Mouse (Mus musculus): ENCODE data around the gene Crybg3. TPM values are rescaled to one million over a fixed set of nuclear protein-coding genes. Genes with fewer than 3 reads are reported as not detected.
A peak's percentile ranks its signal among the peaks of the same experiment; 100 is the strongest.

Crybg3 gene
- polyA plus RNA-seq, 1 experiment from 2014 or later, result 2.0 TPM

DNA sequence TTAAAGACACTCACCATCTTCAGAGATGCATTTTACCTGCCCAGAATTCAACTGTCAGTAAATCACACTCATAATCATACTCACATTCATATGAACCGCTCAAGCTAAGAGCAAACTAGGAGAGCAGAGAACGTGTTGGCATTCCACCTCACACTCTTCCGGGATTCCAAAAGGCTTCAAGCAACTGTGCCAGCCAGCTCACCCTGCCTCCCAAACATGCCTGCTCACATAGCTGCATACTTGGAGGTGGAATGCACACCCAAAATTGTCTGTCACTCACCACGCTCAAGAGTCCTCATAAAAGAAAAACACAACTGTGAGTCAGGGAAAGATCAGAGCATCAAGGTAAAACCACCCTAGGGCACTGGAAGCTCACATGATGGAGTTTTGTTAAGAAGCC is 34.3 kb downstream of the Crybg3 start:
- Histone ChIP-seq H3K4me3 (replicated peaks; ENCODE audit: low read length) (no peak overlapping the region), H3K9ac (replicated peaks; ENCODE audit: low read depth, low read length) (no peak overlapping the region)

DNA sequence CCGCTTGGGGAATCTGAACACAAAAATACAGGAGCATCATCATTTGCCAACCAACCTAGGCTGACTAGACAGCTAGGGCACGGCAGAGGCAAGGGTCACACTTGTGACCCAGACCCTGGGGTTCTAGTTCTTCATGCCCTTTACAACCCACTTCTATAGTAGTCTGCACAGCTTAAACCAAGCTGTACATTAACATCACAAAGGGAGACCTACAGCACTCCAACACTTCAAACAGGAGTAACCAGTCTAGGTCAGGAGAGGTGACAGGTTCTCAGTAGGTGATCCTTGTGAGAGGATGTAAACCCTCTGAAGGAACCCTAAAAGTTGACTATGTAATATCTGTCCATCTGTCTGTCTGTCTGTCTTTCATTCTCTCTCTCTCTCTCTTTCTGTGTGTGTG is 35.1 kb downstream of the Crybg3 start:
- Histone ChIP-seq H3K4me3 (replicated peaks; ENCODE audit: low read length) (no peak overlapping the region), H3K27ac (ENCODE audit: low read length) (no peak overlapping the region), H3K36me3 (ENCODE audit: control insufficient read depth, insufficient read depth) (no peaks in the 10 kb centered on the region), H3K4me2 (ENCODE audit: low read length) (no peak overlapping the region), H3K4me1 (replicated peaks; ENCODE audit: control insufficient read depth, insufficient read depth, low read length) (peaks cover 2% of the 10 kb centered on the region; the same call in 1 of the 2 replicates), H3K27me3 (replicated peaks; ENCODE audit: control insufficient read depth, insufficient read depth, low read length) (no peaks in the 10 kb centered on the region), H3K9ac (replicated peaks; ENCODE audit: low read depth, low read length) (no peak overlapping the region), H3K9me3 (ENCODE audit: control insufficient read depth, low read length) (no peaks in the 10 kb centered on the region)
- WGBS, result 81% methylated on average over 2 of the region's 2 CpGs
- no peak for ATAC-seq

More for the DNA sequence above, 34.3 kb downstream of the Crybg3 start:
- Histone ChIP-seq H3K9me3 (ENCODE audit: control insufficient read depth, low read length) (no peaks in the 10 kb centered on the region), H3K27me3 (replicated peaks; ENCODE audit: control insufficient read depth, insufficient read depth, low read length) (no peaks in the 10 kb centered on the region), H3K36me3 (ENCODE audit: control insufficient read depth, insufficient read depth) (no peaks in the 10 kb centered on the region), H3K4me2 (ENCODE audit: low read length) (no peak overlapping the region), H3K27ac (ENCODE audit: low read length) (no peak overlapping the region), H3K4me1 (replicated peaks; ENCODE audit: control insufficient read depth, insufficient read depth, low read length) (peaks cover 2% of the 10 kb centered on the region; the same call in 1 of the 2 replicates)
- WGBS, result 84% methylated on average over 4 of the region's 4 CpGs
- no peak for ATAC-seq

DNA sequence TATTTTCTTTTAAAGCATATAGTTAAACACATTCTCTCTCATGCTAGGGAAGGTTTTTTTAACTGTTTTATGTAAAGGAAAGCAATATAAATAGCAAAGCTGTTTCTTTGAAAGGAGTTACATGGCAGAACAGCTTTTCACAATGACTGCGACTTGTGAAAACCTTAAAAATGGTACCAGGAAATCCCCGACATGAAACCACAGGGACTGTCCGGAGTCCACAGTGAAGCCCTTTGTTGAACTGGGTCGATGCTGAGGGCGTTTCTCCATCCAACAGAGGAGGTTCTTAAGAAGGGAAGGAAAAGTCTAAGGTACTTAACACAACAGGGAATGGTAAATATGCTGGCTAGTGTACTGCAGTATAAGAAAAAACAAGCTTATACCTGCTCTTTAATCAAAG is 36.8 kb downstream of the Crybg3 start:
- no peak for ATAC-seq
- Histone ChIP-seq H3K27me3 (replicated peaks; ENCODE audit: control insufficient read depth, insufficient read depth, low read length) (no peaks in the 10 kb centered on the region), H3K4me3 (replicated peaks; ENCODE audit: low read length) (no peak overlapping the region), H3K4me1 (replicated peaks; ENCODE audit: control insufficient read depth, insufficient read depth, low read length) (peaks cover 2% of the 10 kb centered on the region; the same call in 1 of the 2 replicates), H3K27ac (ENCODE audit: low read length) (no peak overlapping the region), H3K9ac (replicated peaks; ENCODE audit: low read depth, low read length) (no peak overlapping the region), H3K4me2 (ENCODE audit: low read length) (no peak overlapping the region), H3K36me3 (ENCODE audit: control insufficient read depth, insufficient read depth) (no peaks in the 10 kb centered on the region), H3K9me3 (ENCODE audit: control insufficient read depth, low read length) (no peaks in the 10 kb centered on the region)
- 79% methylated on average over 5 of the region's 5 CpGs for WGBS

DNA sequence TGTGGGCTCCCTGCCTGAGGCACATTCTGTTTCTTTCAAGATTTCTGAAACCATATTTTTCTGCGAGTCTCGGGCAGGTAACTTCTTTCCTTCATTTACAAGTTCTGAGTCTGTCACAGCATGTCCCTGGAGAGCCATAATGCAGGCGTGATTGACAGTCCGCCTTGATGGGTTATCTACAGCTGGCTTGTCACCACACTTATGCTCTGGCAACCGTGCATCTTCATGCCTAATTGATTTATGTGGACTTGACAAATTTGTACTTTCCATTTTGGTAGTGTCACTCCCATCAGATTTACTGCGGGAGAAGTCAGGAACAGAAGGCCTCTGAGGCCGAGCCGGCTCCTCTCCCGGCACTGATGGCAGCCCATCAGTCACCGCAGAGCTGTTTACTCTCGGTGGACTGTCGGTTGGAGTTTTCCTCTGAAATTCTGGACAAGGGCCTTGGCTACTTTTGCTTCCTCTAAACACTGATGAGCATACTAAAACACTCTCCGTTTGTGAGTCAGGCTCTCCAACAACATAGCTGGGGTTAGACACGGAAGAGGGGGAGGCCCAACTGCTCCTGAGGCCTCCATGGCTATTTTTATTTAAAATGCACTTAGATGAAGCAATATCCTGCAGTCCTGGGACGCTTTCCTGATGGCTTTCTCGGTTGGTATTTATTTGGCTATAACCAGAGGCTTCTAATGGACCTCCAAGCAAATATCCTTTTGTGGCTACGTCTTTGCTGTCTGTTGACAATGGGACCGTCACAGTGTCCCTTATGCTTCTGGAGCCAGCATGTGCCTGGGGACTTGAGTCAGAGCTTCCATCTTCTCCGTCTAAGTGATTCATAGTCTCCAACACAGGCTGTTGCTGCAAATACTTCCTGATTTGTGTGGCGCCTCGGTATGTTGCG is 41.2 kb downstream of the Crybg3 start:
- H3K9ac ChIP-seq (replicated peaks; ENCODE audit: low read depth, low read length), result no peak overlapping the region
- H3K4me1 ChIP-seq (replicated peaks; ENCODE audit: control insufficient read depth, insufficient read depth, low read length), result no peaks in the 10 kb centered on the region
- H3K27ac ChIP-seq (ENCODE audit: low read length), result no peak overlapping the region
- H3K9me3 ChIP-seq (ENCODE audit: control insufficient read depth, low read length), result no peaks in the 10 kb centered on the region
- H3K4me2 ChIP-seq (ENCODE audit: low read length), result no peak overlapping the region
- H3K27me3 ChIP-seq (replicated peaks; ENCODE audit: control insufficient read depth, insufficient read depth, low read length), result no peaks in the 10 kb centered on the region
- H3K36me3 ChIP-seq (ENCODE audit: control insufficient read depth, insufficient read depth), result no peaks in the 10 kb centered on the region
- 91% methylated on average over 22 of the region's 22 CpGs for WGBS
- no peak for ATAC-seq
- H3K4me3 ChIP-seq (replicated peaks; ENCODE audit: low read length), result no peak overlapping the region

DNA sequence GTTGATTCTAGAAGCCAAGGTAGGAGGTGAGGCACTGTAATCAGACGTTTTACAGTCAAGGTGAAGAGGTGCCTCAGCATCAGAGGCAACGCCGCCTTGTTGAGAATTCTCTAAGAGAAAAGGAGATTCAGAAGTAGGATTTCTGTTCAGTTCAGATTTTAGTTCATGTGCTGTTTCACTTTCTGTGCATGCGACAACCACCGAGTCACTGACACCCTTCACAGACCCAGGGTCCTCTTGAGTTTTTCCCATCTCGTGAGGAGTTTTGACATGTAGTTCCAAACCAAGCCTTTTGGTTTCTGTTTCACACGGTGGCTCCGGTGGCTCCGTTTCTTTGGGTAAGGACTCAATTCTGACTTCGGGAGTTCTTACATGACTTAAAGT is 41.9 kb downstream of the Crybg3 start:
- H3K36me3 ChIP-seq (ENCODE audit: control insufficient read depth, insufficient read depth), result no peaks in the 10 kb centered on the region
- no peak overlapping the region for H3K9ac ChIP-seq (replicated peaks; ENCODE audit: low read depth, low read length)
- WGBS, result 95% methylated on average over 10 of the region's 10 CpGs
- H3K4me1 ChIP-seq (replicated peaks; ENCODE audit: control insufficient read depth, insufficient read depth, low read length), result no peaks in the 10 kb centered on the region
- ATAC-seq, result no peak
- H3K4me2 ChIP-seq (ENCODE audit: low read length), result no peak overlapping the region
- no peak overlapping the region for H3K4me3 ChIP-seq (replicated peaks; ENCODE audit: low read length)
- H3K27me3 ChIP-seq (replicated peaks; ENCODE audit: control insufficient read depth, insufficient read depth, low read length), result no peaks in the 10 kb centered on the region
- no peaks in the 10 kb centered on the region for H3K9me3 ChIP-seq (ENCODE audit: control insufficient read depth, low read length)
- H3K27ac ChIP-seq (ENCODE audit: low read length), result no peak overlapping the region

DNA sequence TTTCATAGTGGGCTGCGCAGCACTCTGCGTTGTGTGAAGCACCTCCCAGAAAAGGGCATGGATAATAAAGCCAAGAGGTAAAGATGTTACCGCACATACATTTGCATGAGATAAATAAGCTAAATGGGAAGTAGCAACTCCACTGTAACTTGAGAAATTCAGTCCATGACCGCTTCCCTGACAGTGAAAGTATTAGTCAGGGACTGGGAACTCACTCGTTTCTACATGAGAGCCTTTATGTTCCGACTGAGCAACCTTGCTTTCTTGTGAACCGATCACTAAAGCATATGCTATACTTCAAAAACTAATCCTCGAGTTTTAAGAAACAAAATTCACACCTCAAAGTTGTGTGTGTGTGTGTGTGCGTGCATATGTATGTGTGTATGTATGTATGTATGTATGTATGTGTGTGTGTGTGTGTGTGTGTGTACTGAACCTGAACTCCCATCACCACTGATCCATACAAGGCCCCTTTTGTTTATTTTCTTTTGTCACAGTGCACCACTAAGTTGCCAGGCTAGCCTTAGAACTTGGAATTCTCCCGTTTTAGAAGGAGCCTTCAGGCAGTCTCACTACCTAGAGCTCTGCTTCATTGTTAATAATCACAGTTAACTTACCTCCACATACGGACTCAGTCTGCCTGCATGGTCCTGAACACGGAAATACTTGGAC is 47.2 kb downstream of the Crybg3 start:
- WGBS, result 87% methylated on average over 12 of the region's 12 CpGs
- H3K27me3 ChIP-seq (replicated peaks; ENCODE audit: control insufficient read depth, insufficient read depth, low read length), result no peaks in the 10 kb centered on the region
- peaks cover 1% of the 10 kb centered on the region; the same call in 1 of the 2 replicates for H3K4me1 ChIP-seq (replicated peaks; ENCODE audit: control insufficient read depth, insufficient read depth, low read length)
- ATAC-seq, result no peak
- H3K27ac ChIP-seq (ENCODE audit: low read length), result no peak overlapping the region
- H3K4me2 ChIP-seq (ENCODE audit: low read length), result no peak overlapping the region
- no peaks in the 10 kb centered on the region for H3K36me3 ChIP-seq (ENCODE audit: control insufficient read depth, insufficient read depth)
- H3K4me3 ChIP-seq (replicated peaks; ENCODE audit: low read length), result no peak overlapping the region
- no peaks in the 10 kb centered on the region for H3K9me3 ChIP-seq (ENCODE audit: control insufficient read depth, low read length)
- H3K9ac ChIP-seq (replicated peaks; ENCODE audit: low read depth, low read length), result no peak overlapping the region

DNA sequence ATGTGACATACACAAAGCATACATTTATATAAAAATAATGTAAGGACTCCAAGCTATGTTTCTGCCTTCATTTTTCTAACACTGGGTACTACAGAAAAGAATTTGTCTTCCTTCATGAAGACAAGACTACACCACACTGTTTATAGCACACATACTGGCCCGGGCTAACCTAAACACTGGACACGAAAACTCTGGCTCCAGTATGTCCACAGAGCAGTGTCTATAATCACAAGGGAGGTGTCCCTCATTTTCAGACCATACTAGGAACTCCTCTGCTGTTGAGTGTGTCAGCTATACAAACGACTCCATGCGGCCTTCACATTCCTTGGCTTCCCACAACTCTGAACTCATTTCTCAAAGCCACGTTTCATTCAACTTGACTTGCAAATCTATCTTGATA is 49.3 kb downstream of the Crybg3 start:
- Histone ChIP-seq H3K36me3 (ENCODE audit: control insufficient read depth, insufficient read depth) (no peaks in the 10 kb centered on the region), H3K9me3 (ENCODE audit: control insufficient read depth, low read length) (no peaks in the 10 kb centered on the region), H3K4me2 (ENCODE audit: low read length) (no peak overlapping the region), H3K4me3 (replicated peaks; ENCODE audit: low read length) (no peak overlapping the region), H3K9ac (replicated peaks; ENCODE audit: low read depth, low read length) (no peak overlapping the region), H3K27ac (ENCODE audit: low read length) (no peak overlapping the region), H3K27me3 (replicated peaks; ENCODE audit: control insufficient read depth, insufficient read depth, low read length) (no peaks in the 10 kb centered on the region), H3K4me1 (replicated peaks; ENCODE audit: control insufficient read depth, insufficient read depth, low read length) (peaks cover 17% of the 10 kb centered on the region)
- 91% methylated on average over 5 of the region's 5 CpGs for WGBS
- ATAC-seq, result no peak

DNA sequence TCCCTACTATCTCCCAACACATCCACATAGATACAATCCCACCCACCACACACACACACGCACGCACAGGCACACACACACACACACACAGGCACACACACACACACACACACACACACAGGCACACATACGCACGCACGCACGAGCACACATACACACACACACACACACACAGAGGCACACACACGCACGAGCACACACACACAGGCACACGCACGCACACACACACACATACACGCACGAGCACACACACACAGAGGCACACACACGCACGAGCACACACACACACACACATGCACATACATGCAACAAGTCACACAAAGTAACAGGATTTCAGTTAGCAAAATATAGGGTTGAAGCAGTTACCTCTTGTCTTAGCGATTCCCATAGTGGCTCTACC is 51.1 kb downstream of the Crybg3 start:
- Histone ChIP-seq H3K36me3 (ENCODE audit: control insufficient read depth, insufficient read depth) (no peaks in the 10 kb centered on the region), H3K4me1 (replicated peaks; ENCODE audit: control insufficient read depth, insufficient read depth, low read length) (peaks cover 17% of the 10 kb centered on the region), H3K9ac (replicated peaks; ENCODE audit: low read depth, low read length) (no peak overlapping the region), H3K9me3 (ENCODE audit: control insufficient read depth, low read length) (no peaks in the 10 kb centered on the region), H3K4me3 (replicated peaks; ENCODE audit: low read length) (no peak overlapping the region), H3K27ac (ENCODE audit: low read length) (no peak overlapping the region), H3K4me2 (ENCODE audit: low read length) (no peak overlapping the region), H3K27me3 (replicated peaks; ENCODE audit: control insufficient read depth, insufficient read depth, low read length) (no peaks in the 10 kb centered on the region)
- WGBS, result 90% methylated on average over 15 of the region's 15 CpGs
- no peak; the same call in 1 of the 2 replicates for ATAC-seq

DNA sequence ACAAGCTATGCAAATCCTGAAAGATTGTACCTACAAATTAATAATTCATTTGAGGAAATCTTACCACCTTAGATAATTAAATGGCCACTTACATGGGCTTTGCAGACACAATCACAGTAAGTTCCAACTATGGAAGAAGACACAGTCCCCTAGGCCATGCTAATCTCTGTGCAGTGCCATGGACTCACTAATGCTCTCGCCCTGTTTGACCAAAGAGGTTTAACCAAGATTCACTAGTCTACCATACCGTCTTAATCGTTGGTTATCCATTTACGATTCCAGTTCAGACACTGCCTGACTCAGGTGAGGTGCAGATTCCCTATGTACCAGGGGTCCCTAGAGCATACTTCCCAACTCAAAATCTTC is 52.2 kb downstream of the Crybg3 start:
- Histone ChIP-seq H3K27me3 (replicated peaks; ENCODE audit: control insufficient read depth, insufficient read depth, low read length) (no peaks in the 10 kb centered on the region), H3K4me2 (ENCODE audit: low read length) (no peak overlapping the region), H3K27ac (ENCODE audit: low read length) (no peak overlapping the region), H3K4me3 (replicated peaks; ENCODE audit: low read length) (no peak overlapping the region), H3K9me3 (ENCODE audit: control insufficient read depth, low read length) (no peaks in the 10 kb centered on the region), H3K36me3 (ENCODE audit: control insufficient read depth, insufficient read depth) (no peaks in the 10 kb centered on the region), H3K9ac (replicated peaks; ENCODE audit: low read depth, low read length) (no peak overlapping the region), H3K4me1 (replicated peaks; ENCODE audit: control insufficient read depth, insufficient read depth, low read length) (peaks cover 17% of the 10 kb centered on the region)
- WGBS, result 83% methylated on average over 4 of the region's 4 CpGs
- peak; percentile 49 for ATAC-seq
